Mouse (Mus musculus) testis, adult 2 months (tissue): ENCODE measurements around the gene Pou3f3. TPM values are rescaled to one million over a fixed set of nuclear protein-coding genes. Genes with fewer than 3 reads are reported as not detected.

Experiments used
- H3K27ac ChIP-seq: fragments of 200-500 bp; 2 replicates; pipeline ENCODE4 v1.5.1; 2012; ENCODE audit warnings: low read depth, low read length; ENCODE audit not compliant: control insufficient read depth, insufficient read depth
- H3K27me3 ChIP-seq: fragments of 200-500 bp; 2 replicates; pipeline ENCODE4 v1.6.1; 2012; ENCODE audit warnings: mild to moderate bottlenecking, low read length, moderate library complexity; ENCODE audit not compliant: control insufficient read depth, insufficient read depth
- H3K36me3 ChIP-seq: fragments of 200-500 bp; 2 replicates; pipeline ENCODE4 v1.6.1; 2012; ENCODE audit warnings: mild to moderate bottlenecking, low read length; ENCODE audit not compliant: control insufficient read depth, insufficient read depth
- H3K4me1 ChIP-seq: fragments of 200-500 bp; 2 replicates; pipeline ENCODE4 v1.6.1; 2012; ENCODE audit warnings: low read length; ENCODE audit not compliant: control insufficient read depth, insufficient read depth
- H3K4me3 ChIP-seq: fragments of 200-500 bp; 2 replicates; pipeline ENCODE4 v1.5.1; 2012; ENCODE audit warnings: low read depth, mild to moderate bottlenecking, low read length, moderate library complexity, mixed read lengths; ENCODE audit not compliant: control insufficient read depth
- CTCF ChIP-seq: fragments of 200-500 bp; IDR thresholded peaks from 2 replicates; pipeline ENCODE4 v1.5.1; 2012; ENCODE audit warnings: low read depth, mild to moderate bottlenecking, inconsistent platforms, low read length, moderate library complexity; ENCODE audit not compliant: control insufficient read depth, insufficient read depth, insufficient replicate concordance
- POLR2A ChIP-seq: fragments of 200-500 bp; IDR thresholded peaks from 2 replicates; pipeline ENCODE4 v1.6.1; 2012; ENCODE audit warnings: low read depth, mild to moderate bottlenecking, inconsistent platforms, low read length, moderate library complexity; ENCODE audit not compliant: control insufficient read depth
- polyA plus RNA-seq: library from polyadenylated mRNA; depleted of rRNA; stranded (reverse); fragments of >200 nt; gene quantifications from 2 replicates; pipeline ENCODE4 v1.2.3, GENCODE M21; 2012

The Pou3f3 gene
- polyA plus RNA-seq, 1 experiment = 0.04 TPM

GRCm38 (mm10) chr1:42704981-42705810 lies 9.6 kb downstream of the Pou3f3 start:
- Histone ChIP-seq H3K27ac (no peak overlapping the region), H3K27me3 (no peaks in the 10 kb centered on the region), H3K36me3 (no peaks in the 10 kb centered on the region), H3K4me3 (no peak overlapping the region), H3K4me1 (peaks cover 5% of the 10 kb centered on the region; the same call in 1 of the 2 replicates)
- no peak for TF ChIP-seq POLR2A
- no peak for TF ChIP-seq CTCF

- Histone ChIP-seq H3K4me1 (peaks cover 5% of the 10 kb centered on the region; the same call in 1 of the 2 replicates), H3K36me3 (no peaks in the 10 kb centered on the region), H3K4me3 (no peak overlapping the region), H3K27me3 (no peaks in the 10 kb centered on the region), H3K27ac (no peak overlapping the region)
- TF ChIP-seq CTCF = no peak
These were observed 10.2 kb downstream of the Pou3f3 start for GRCm38 (mm10) chr1:42705811-42706160.

- TF ChIP-seq CTCF (no peak), POLR2A (no peak)
- H3K27ac ChIP-seq = no peak overlapping the region
- H3K4me1 ChIP-seq = peaks cover 5% of the 10 kb centered on the region; the same call in 1 of the 2 replicates
- H3K27me3 ChIP-seq = no peaks in the 10 kb centered on the region
- no peak overlapping the region for H3K4me3 ChIP-seq
- H3K36me3 ChIP-seq = no peaks in the 10 kb centered on the region
These were observed 11.6 kb downstream of the Pou3f3 start for GRCm38 (mm10) chr1:42707196-42707595.

- Histone ChIP-seq H3K4me1 (peaks cover 5% of the 10 kb centered on the region; the same call in 1 of the 2 replicates), H3K27ac (no peak overlapping the region), H3K4me3 (no peak overlapping the region), H3K27me3 (no peaks in the 10 kb centered on the region), H3K36me3 (no peaks in the 10 kb centered on the region)
- TF ChIP-seq POLR2A = no peak
- TF ChIP-seq CTCF = no peak
These were observed 12.1 kb downstream of the Pou3f3 start for GRCm38 (mm10) chr1:42707611-42708130.

GRCm38 (mm10) chr1:42709024-42709423 lies 13.5 kb downstream of the Pou3f3 start:
- Histone ChIP-seq H3K27ac (no peak overlapping the region), H3K4me1 (peaks cover 10% of the 10 kb centered on the region), H3K36me3 (no peaks in the 10 kb centered on the region), H3K4me3 (no peak overlapping the region), H3K27me3 (no peaks in the 10 kb centered on the region; the same call in none of the 2 replicates)
- no peak for TF ChIP-seq CTCF

GRCm38 (mm10) chr1:42709431-42710160 lies 14.0 kb downstream of the Pou3f3 start:
- H3K4me3 ChIP-seq = no peak overlapping the region
- TF ChIP-seq CTCF (no peak), POLR2A (no peak)
- H3K27ac ChIP-seq = no peak overlapping the region
- peaks cover 10% of the 10 kb centered on the region for H3K4me1 ChIP-seq
- H3K36me3 ChIP-seq = no peaks in the 10 kb centered on the region
- no peaks in the 10 kb centered on the region; the same call in none of the 2 replicates for H3K27me3 ChIP-seq

- TF ChIP-seq POLR2A (no peak), CTCF (no peak)
- no peak overlapping the region for H3K27ac ChIP-seq
- H3K4me3 ChIP-seq = no peak overlapping the region
- H3K36me3 ChIP-seq = no peaks in the 10 kb centered on the region
- H3K27me3 ChIP-seq = no peaks in the 10 kb centered on the region; the same call in none of the 2 replicates
- H3K4me1 ChIP-seq = peaks cover 10% of the 10 kb centered on the region
These were observed 14.7 kb downstream of the Pou3f3 start for GRCm38 (mm10) chr1:42710234-42710633.
